Mouse (Mus musculus) gastrocnemius, adult 8-10 months (tissue): ENCODE data around the gene Polr2c. TPM values are rescaled to one million over a fixed set of nuclear protein-coding genes. Genes with fewer than 3 reads are reported as not detected.

Experiments
- total RNA-seq, 4 experiments: library from RNA; stranded (reverse); gene quantifications; 2 replicates each; pipeline ENCODE4 v1.2.4; 2022

Polr2c gene
- total RNA-seq, 4 experiments from 2014 or later: 52.3 to 61.1 (median 56.1) TPM

Other genes with a start within 250 kb of the Polr2c start
- gene Arl2bp, start 190.8 kb upstream of the Polr2c start, total RNA-seq: 10 to 100 TPM; 43.4 to 55.1 (median 45.7) TPM
- gene Pllp, start 161.2 kb upstream of the Polr2c start, total RNA-seq: 1 to 10 TPM in 2 of 4 experiments, under 1 TPM in 1, not detected in 1; 0.92 to 2.5 (median 1.8) TPM
- gene Ccl22, start 111.9 kb upstream of the Polr2c start, total RNA-seq: not detected
- 1 to 10 TPM in 3 of 4 experiments, under 1 TPM in 1; 0.89 to 1.4 (median 1.2) TPM for gene Cx3cl1, start 85.4 kb upstream of the Polr2c start, total RNA-seq
- under 1 TPM in 1 of 4 experiments, not detected in 3; 0.70 TPM for gene Ccl17, start 47.0 kb upstream of the Polr2c start, total RNA-seq
- 100 to 1,000 TPM; 372 to 412 (median 383) TPM for gene Coq9, start 19.1 kb upstream of the Polr2c start, total RNA-seq
- 10 to 100 TPM; 25.4 to 55.4 (median 29.0) TPM for gene Ciapin1, start 19.1 kb upstream of the Polr2c start, total RNA-seq
- gene Dok4, start 18.9 kb downstream of the Polr2c start, total RNA-seq: 1 to 10 TPM; 2.5 to 4.7 (median 2.8) TPM
- 1 to 10 TPM; 2.5 to 3.5 (median 3.1) TPM for gene Ccdc102a, start 60.6 kb downstream of the Polr2c start, total RNA-seq
- gene Adgrg5, start 66.2 kb downstream of the Polr2c start, total RNA-seq: under 1 TPM in 1 of 4 experiments, not detected in 3; 0.09 TPM
- 10 to 100 TPM; 11.1 to 18.9 (median 12.8) TPM for gene Adgrg1, start 117.3 kb downstream of the Polr2c start, total RNA-seq
- gene Adgrg3, start 160.2 kb downstream of the Polr2c start, total RNA-seq: under 1 TPM in 3 of 4 experiments, not detected in 1; 0.13 to 0.27 (median 0.18) TPM
- not detected for gene Drc7, start 197.7 kb downstream of the Polr2c start, total RNA-seq
- 1 to 10 TPM; 7.0 to 8.9 (median 7.6) TPM for gene Katnb1, start 223.7 kb downstream of the Polr2c start, total RNA-seq